Mouse (Mus musculus) gastrocnemius, adult 2 months (tissue): ENCODE results near the gene Nomo1. TPM values are rescaled to one million over a fixed set of nuclear protein-coding genes. Genes with fewer than 3 reads are reported as not detected.
A peak's percentile ranks its signal among the peaks of the same experiment; 100 is the strongest.

ENCODE experiments used
- DNase-seq: peaks from one replicate; pipeline ENCODE4 v3.0.0; 2022
- H3K27ac ChIP-seq: fragments of 200-600 bp; 2 replicates; pipeline ENCODE4 v1.8.1; 2022; ENCODE audit warnings: mild to moderate bottlenecking
- H3K4me3 ChIP-seq: fragments of 200-600 bp; 2 replicates; pipeline ENCODE4 v1.8.1; 2022; ENCODE audit warnings: mild to moderate bottlenecking, moderate library complexity
- CTCF ChIP-seq: fragments of 200-600 bp; IDR thresholded peaks from 2 replicates; pipeline ENCODE4 v1.8.1; 2022; ENCODE audit warnings: antibody characterized with exemption, mild to moderate bottlenecking, moderate library complexity
- intact Hi-C: fragments of 180-260 bp; cut with DNase I; formaldehyde crosslinking; loops from one replicate; pipeline ENCODE4 v1.15.1; 2025
- total RNA-seq, 2 experiments: library from RNA; stranded (reverse); gene quantifications; 2 replicates each; pipeline ENCODE4 v1.2.3; 2021

Gene Nomo1
- total RNA-seq, 2 experiments from 2014 or later: 74.9 to 78.9 TPM

DNA sequence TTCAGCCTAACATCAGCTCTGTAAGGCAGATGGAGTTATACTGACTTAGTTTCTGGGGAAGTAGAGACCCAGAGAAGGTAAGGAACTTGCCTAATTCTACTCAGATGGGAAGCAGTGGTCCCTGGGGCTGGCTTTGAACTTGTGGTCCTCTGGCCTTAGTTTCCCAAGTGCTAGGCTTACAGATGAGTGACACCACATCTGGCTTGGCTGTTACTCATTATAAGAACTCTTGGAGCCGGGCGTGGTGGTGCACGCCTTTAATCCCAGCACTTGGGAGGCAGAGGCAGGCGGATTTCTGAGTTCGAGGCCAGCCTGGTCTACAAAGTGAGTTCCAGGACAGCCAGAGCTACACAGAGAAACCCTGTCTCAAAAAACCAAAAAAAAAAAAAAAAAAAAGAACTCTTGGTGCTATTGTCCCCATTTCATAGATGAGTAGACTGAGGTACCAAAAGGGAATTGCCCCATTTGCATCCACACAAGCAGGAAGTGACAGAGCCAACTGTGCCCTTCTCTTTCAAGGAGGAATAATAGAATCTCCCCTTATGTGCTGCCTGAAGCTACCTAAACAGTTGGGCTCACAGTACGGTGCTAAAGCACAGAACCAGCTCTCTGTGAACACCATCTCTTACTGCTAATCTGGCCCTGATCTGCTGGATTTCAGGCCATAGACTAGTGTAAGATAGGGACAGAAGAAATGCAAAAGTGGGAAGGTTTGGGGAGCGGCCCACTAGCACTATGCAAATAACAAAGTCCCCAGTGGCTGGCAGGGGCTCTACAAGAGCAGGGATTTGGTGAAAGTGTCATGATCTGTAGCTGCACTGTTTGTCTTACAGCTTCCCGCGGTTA lies 4.0 kb upstream of the Nomo1 start:
- DNase-seq: no peak
- Histone ChIP-seq H3K27ac (no peak overlapping the region), H3K4me3 (no peak overlapping the region)
- intact Hi-C loops: no loop called here
- no peak for TF ChIP-seq CTCF

DNA sequence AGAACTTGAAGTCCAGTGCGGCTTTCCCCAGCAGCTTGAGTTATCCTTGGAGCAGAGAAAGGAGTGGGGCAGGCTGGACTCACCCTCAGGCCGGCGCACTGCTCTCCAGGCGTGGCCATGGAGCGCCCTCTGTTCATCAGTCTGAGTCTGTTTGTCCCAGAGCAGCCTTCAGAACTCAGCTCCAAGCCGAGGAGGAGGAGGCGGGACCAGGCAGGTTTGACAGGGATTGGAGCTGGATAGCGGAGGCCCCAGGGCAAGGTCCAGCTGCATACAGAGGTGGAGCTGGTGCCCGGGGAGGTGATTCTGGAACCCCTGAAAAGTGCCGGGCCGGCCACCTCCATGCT lies 3.4 kb upstream of the Nomo1 start, which contains the start of gene Abcc6:
Gene Abcc6 (minus strand): TSS at position 158 of the 344 bp plus-strand sequence.
- no peak for DNase-seq
- TF ChIP-seq CTCF: no peak
- Histone ChIP-seq H3K4me3 (no peak within 1 kb of the TSS), H3K27ac (no peak within 1 kb of the TSS)
- intact Hi-C loops: no loop called here

DNA sequence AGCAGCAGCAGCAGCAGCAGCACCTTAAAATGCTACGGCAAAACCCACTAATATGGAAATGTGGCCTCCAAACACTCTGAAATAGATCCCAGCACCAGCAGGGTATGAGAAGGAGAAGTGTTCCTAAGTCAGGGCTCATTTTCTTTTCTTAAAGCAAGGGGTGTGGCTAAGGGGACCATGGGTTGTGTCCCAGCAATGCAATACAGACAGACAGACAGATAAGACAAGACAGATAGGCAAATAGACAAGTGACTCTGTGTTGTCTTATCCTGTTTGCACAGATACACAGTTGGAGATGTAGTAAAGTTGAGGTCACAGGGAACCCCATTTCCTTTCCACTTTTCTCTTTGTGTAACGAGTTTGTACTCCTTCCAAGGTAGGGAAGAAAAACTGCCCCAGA lies 2.4 kb upstream of the Nomo1 start:
- intact Hi-C loops: no loop called here

DNA sequence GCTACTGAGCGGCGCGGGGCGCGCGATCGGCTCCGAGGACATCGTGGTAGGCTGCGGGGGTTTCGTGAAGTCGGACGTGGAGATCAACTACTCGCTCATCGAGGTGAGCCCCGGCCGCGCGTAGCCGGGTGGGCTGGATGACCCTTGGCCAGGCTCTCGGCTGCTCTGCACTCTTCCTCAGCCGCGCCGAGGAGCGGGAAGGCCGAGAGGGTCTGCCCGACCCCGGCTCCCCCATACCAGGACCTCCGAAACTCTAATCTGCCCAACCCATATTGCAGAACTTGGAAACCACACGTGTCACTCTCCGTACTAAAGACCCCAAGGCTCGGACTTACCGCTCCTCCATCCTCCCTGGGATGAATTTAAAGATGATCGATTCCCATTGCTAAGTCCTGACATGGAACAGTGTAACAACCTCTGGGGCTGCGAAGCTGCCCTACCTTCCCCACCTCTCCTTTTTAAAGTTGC lies 406 bp downstream of the Nomo1 start:
- Histone ChIP-seq H3K4me3 (peak overlapping the region; percentile 99), H3K27ac (peak overlapping the region; percentile 87)
- intact Hi-C loops: no loop called here
- no peak for DNase-seq
- no peak for TF ChIP-seq CTCF

More for the DNA sequence above, 2.4 kb upstream of the Nomo1 start:
- Histone ChIP-seq H3K27ac (no peak overlapping the region), H3K4me3 (no peak overlapping the region)
- no peak for TF ChIP-seq CTCF
- DNase-seq: no peak

GRCm38 (mm10) chr7:46034991-46035390 lies 1.5 kb downstream of the Nomo1 start:
- no peak for DNase-seq
- no peak overlapping the region for H3K27ac ChIP-seq
- intact Hi-C loops: no loop called here
- TF ChIP-seq CTCF: no peak
- no peak overlapping the region; the same call in 1 of the 2 replicates for H3K4me3 ChIP-seq

- H3K27ac ChIP-seq: no peak overlapping the region
- DNase-seq: no peak
- no peak overlapping the region for H3K4me3 ChIP-seq
- TF ChIP-seq CTCF: no peak
- intact Hi-C loops: no loop called here
These were observed 2.0 kb downstream of the Nomo1 start for GRCm38 (mm10) chr7:46035468-46035867.

- no peak for DNase-seq
- Histone ChIP-seq H3K4me3 (no peak overlapping the region), H3K27ac (no peak overlapping the region)
- no peak for TF ChIP-seq CTCF
- intact Hi-C loops: no loop called here
These were observed 3.9 kb downstream of the Nomo1 start for GRCm38 (mm10) chr7:46037433-46037832.

- no peak for TF ChIP-seq CTCF
- no peak for DNase-seq
- H3K27ac ChIP-seq: no peak overlapping the region
- no peak overlapping the region for H3K4me3 ChIP-seq
- intact Hi-C loops: no loop called here
These were observed 6.4 kb downstream of the Nomo1 start for GRCm38 (mm10) chr7:46039873-46040272.

DNA sequence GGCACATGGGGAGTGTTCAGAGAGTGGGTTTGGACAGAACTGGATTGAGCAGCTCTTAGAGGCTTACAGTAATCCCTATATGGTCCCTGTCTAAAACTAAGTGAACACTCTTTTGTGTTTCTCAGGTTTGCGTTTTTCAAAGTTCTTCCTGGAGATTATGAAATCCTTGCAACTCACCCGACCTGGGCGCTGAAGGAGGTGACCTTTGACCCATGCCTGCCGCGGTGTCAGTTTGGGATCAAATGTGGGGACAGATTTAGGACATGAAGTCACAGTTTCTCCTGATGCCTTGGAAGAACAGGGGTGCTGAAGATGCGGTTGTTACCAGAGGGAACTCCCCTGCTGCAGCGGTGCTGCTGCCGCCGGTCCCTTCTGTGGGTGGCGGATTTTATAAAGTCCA lies 10.6 kb downstream of the Nomo1 start:
- Histone ChIP-seq H3K27ac (no peak overlapping the region), H3K4me3 (no peak overlapping the region)
- no peak for DNase-seq
- intact Hi-C loops: no loop called here
- no peak for TF ChIP-seq CTCF

GRCm38 (mm10) chr7:46045882-46046281 lies 12.4 kb downstream of the Nomo1 start:
- Histone ChIP-seq H3K4me3 (no peak overlapping the region), H3K27ac (no peak overlapping the region)
- DNase-seq: no peak
- intact Hi-C loops: no loop called here
- TF ChIP-seq CTCF: no peak

DNA sequence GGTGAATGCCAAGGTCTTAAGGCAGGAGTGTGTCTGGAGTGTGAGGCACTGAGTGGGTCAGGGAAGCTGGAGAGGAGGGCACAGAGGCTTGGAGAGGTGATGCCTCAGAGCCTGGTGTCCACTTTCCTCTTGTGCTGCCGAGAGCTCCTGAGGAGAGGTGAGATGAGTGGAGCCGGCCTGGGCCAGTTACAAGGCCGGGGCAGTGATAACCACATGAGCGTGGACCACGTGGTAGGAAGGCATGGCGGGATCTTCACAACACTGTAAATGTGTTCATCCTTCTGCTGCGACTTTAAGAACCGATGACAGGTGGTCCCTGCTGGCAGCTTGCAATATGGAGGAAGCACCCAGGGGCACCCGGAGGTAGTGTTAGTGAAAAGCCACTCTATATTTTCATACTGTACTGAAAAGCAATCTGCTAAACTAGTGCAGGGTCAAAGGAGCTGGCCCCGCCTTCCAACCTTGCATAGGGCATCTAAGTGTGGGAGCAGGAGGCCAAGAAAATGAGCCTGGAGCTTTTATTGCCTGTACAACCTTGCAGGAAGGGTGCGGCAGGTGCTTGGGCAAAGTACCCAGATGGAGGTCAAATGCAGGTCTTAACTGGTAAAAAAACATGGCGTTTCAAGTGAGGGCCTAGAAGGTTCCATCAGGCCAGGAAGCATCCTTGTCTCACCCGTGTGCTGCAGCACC lies 14.5 kb downstream of the Nomo1 start:
- no peak for TF ChIP-seq CTCF
- intact Hi-C loops: no loop called here
- H3K27ac ChIP-seq: no peak overlapping the region

DNA sequence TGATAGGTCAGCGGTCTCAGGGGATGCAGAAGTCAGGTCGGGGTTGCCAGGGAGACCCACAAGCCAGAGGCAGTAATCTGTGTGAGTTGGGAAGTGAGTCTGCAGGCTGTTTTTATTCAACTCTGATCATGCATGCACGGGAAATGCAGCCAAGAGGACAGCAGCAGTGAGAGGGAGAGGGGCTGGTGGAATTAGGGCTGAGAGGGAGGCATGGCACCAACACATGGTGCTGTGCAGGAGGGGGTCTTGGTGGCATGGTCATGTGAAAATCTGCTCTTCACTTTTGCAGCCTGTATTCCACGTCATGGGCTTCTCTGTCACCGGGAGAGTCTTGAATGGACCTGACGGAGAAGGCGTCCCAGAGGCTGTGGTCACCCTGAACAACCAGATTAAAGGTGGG lies 16.5 kb downstream of the Nomo1 start:
- intact Hi-C loops: no loop called here
- TF ChIP-seq CTCF: no peak

More for the DNA sequence above, 14.5 kb downstream of the Nomo1 start:
- no peak overlapping the region for H3K4me3 ChIP-seq
- DNase-seq: no peak

GRCm38 (mm10) chr7:46052161-46052821 lies 18.8 kb downstream of the Nomo1 start:
- no peak for DNase-seq

More for the DNA sequence above, 16.5 kb downstream of the Nomo1 start:
- H3K4me3 ChIP-seq: no peak overlapping the region
- DNase-seq: no peak
- no peak overlapping the region for H3K27ac ChIP-seq

More at GRCm38 (mm10) chr7:46052161-46052821, 18.8 kb downstream of the Nomo1 start:
- intact Hi-C loops: no loop called here
- H3K27ac ChIP-seq: no peak overlapping the region
- no peak overlapping the region for H3K4me3 ChIP-seq
- peak; percentile 28; the same call in 1 of the 2 replicates for TF ChIP-seq CTCF
